Mouse (Mus musculus): ENCODE data around the gene Mapkapk3.

DNA sequence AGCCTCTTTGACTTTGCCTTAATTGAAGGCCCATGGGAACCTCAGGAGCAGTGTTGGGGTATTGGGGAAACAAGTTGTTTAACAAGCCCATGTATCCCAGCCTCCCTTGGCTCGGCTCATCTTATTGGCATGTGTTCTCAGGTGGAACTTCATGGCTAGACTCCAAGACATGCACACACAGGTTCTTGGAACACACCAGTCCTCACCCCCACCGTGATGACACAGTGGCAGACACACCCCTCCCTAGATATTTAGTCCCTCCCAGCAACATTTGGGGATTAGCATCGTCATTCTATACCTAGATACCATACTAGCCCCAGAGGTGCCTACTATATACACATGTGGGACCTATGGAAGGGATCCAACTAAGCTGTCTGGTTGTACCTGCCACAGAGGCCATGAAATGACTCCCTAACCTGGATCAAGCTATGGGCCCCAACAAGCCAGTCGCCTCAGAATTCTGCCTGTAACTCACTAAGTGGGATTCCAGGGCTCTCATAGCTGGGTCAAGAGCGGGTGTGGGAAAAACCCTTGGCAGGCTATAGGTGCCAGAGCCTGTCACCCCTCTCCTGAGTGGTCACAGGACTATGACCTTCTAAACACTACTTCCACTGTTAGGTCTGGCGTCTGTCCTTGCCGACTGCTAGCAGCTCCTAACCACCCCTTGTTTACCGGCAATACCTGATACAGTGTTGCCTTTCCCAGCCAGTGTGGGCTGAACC lies 8.5 kb upstream of the Mapkapk3 start:
- TF ChIP-seq EP300 (IDR thresholded peaks at IDR 0.05; ENCODE audit: insufficient read depth, low read depth, low read length) (peak; percentile 64; the same call in 1 of the 2 replicates), CTCF (IDR thresholded peaks at IDR 0.05) (no peak)

Measured in heart, adult 2 months (tissue).